Mouse (Mus musculus): Measurements from ENCODE around the gene Phka2. TPM values are rescaled to one million over a fixed set of nuclear protein-coding genes. Genes with fewer than 3 reads are reported as not detected.
A peak's percentile ranks its signal among the peaks of the same experiment; 100 is the strongest.

Gene Phka2
- polyA plus RNA-seq (2015; fragmentation: Nextera tagmentation; extraction: Ambion mirVana): 11.1 and 12.1 TPM in 2 replicates

GRCm38 (mm10) chrX:160502048-160503041 lies at the start of gene Phka2:
Gene Phka2, plus strand, starts transcription at chrX:160502166.
- H3K27me3 ChIP-seq (replicated peaks): no peaks in the 10 kb centered on the region; the same call in 1 of the 2 replicates
- no peaks in the 10 kb centered on the region for H3K9me3 ChIP-seq
- H3K27ac ChIP-seq: peak within 1 kb of the TSS; percentile 83
- H3K9ac ChIP-seq: peak within 1 kb of the TSS; percentile 54
- peaks cover 6% of the 10 kb centered on the region for H3K4me1 ChIP-seq
- H3K4me2 ChIP-seq: peak within 1 kb of the TSS; percentile 60
- peak within 1 kb of the TSS; percentile 51 for H3K4me3 ChIP-seq
- peak; percentile 99 for ATAC-seq (replicated peaks)
- no peaks in the 10 kb centered on the region for H3K36me3 ChIP-seq (replicated peaks)
- WGBS: 26% methylated on average over 59 of the region's 61 CpGs

- WGBS: 81% methylated on average over 5 of the region's 5 CpGs
- Histone ChIP-seq H3K4me1 (no peaks in the 10 kb centered on the region), H3K27ac (no peak overlapping the region), H3K4me3 (no peak overlapping the region), H3K9me3 (no peaks in the 10 kb centered on the region), H3K4me2 (no peak overlapping the region), H3K9ac (no peak overlapping the region), H3K27me3 (replicated peaks) (peaks cover 11% of the 10 kb centered on the region; the same call in 1 of the 2 replicates), H3K36me3 (replicated peaks) (no peaks in the 10 kb centered on the region)
- no peak for ATAC-seq (replicated peaks)
Observed at GRCm38 (mm10) chrX:160455686-160456085, 46.3 kb upstream of the Phka2 start.

- no peaks in the 10 kb centered on the region for H3K4me1 ChIP-seq
- no peak overlapping the region for H3K27ac ChIP-seq
- no peak overlapping the region for H3K9ac ChIP-seq
- no peaks in the 10 kb centered on the region for H3K36me3 ChIP-seq (replicated peaks)
- peak; percentile 88; the same call in 1 of the 2 replicates for ATAC-seq (replicated peaks)
- H3K27me3 ChIP-seq (replicated peaks): no peaks in the 10 kb centered on the region
- no peak overlapping the region for H3K4me3 ChIP-seq
- no peak overlapping the region for H3K4me2 ChIP-seq
- WGBS: 62% methylated on average over 3 of the region's 3 CpGs
- H3K9me3 ChIP-seq: no peaks in the 10 kb centered on the region
Observed at GRCm38 (mm10) chrX:160471257-160471786, 30.6 kb upstream of the Phka2 start.

- Histone ChIP-seq H3K9ac (no peak overlapping the region), H3K27ac (no peak overlapping the region), H3K36me3 (replicated peaks) (no peaks in the 10 kb centered on the region), H3K9me3 (no peaks in the 10 kb centered on the region), H3K4me2 (no peak overlapping the region), H3K4me3 (no peak overlapping the region), H3K27me3 (replicated peaks) (0 out of 2 replicates have a peak, but pooled peaks cover 13% of the 10 kb centered on the region), H3K4me1 (no peaks in the 10 kb centered on the region)
- ATAC-seq (replicated peaks): no peak
- WGBS: 78% methylated on average over 2 of the region's 2 CpGs
Observed at GRCm38 (mm10) chrX:160489784-160490183, 12.2 kb upstream of the Phka2 start.

- H3K9ac ChIP-seq: no peak overlapping the region
- H3K4me2 ChIP-seq: no peak overlapping the region
- no peak overlapping the region for H3K4me3 ChIP-seq
- no peaks in the 10 kb centered on the region for H3K4me1 ChIP-seq
- no peak overlapping the region for H3K27ac ChIP-seq
- ATAC-seq (replicated peaks): no peak
- no peaks in the 10 kb centered on the region for H3K9me3 ChIP-seq
- H3K27me3 ChIP-seq (replicated peaks): peaks cover 10% of the 10 kb centered on the region
- no peaks in the 10 kb centered on the region for H3K36me3 ChIP-seq (replicated peaks)
- WGBS: 39% methylated on average over 2 of the region's 3 CpGs
Observed at GRCm38 (mm10) chrX:160494333-160494732, 7.6 kb upstream of the Phka2 start.

GRCm38 (mm10) chrX:160494921-160495320 lies 7.0 kb upstream of the Phka2 start:
- H3K27ac ChIP-seq: no peak overlapping the region
- no peak overlapping the region for H3K4me2 ChIP-seq
- WGBS: 72% methylated on average over 6 of the region's 6 CpGs
- no peaks in the 10 kb centered on the region for H3K4me1 ChIP-seq
- ATAC-seq (replicated peaks): no peak
- H3K4me3 ChIP-seq: no peak overlapping the region
- no peaks in the 10 kb centered on the region for H3K9me3 ChIP-seq
- peaks cover 10% of the 10 kb centered on the region for H3K27me3 ChIP-seq (replicated peaks)
- H3K9ac ChIP-seq: no peak overlapping the region
- H3K36me3 ChIP-seq (replicated peaks): no peaks in the 10 kb centered on the region

DNA sequence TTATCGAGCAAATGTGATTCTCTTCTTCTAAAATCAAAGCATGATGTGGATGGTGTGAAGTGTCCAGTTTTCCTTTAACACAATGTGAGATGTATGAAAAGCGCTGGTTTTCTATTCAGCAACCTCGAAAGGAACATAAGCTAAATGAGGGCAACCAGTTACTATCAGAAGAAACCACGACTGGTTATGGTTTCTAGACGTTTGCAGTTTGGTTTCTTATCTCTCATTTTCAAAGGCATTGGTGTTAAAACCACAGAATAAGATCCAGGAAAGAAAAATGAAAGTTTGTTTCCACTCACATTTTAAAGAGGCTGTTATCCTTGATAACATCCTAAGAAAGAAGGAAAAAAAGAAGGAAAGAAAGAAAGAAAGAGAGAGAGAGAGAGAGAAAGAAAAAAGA lies 5.5 kb upstream of the Phka2 start:
- Histone ChIP-seq H3K4me1 (no peaks in the 10 kb centered on the region), H3K27ac (no peak overlapping the region), H3K4me3 (no peak overlapping the region), H3K9ac (no peak overlapping the region), H3K27me3 (replicated peaks) (peaks cover 8% of the 10 kb centered on the region), H3K9me3 (no peaks in the 10 kb centered on the region), H3K4me2 (no peak overlapping the region), H3K36me3 (replicated peaks) (no peaks in the 10 kb centered on the region)
- 81% methylated on average over 5 of the region's 5 CpGs for WGBS
- no peak for ATAC-seq (replicated peaks)

DNA sequence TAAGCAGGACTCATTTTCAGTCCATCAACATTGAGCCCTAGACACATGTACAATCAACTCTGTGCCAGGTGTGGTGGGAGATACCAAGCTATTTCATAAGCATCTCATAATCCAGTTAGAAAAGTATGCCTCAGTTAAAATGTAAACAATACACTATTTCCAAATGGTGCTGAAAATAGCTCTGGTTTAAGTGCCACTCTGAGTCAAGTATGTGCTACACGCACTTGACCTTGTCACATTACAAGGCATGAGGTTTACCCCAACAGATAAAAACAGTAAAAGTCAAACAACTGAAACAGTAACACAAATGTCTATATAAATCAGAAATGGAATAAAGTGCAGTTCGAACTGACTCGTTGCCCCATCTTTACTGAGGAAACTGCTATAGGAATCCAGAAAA lies 871 bp upstream of the Phka2 start:
- Histone ChIP-seq H3K4me2 (no peak overlapping the region), H3K9me3 (no peaks in the 10 kb centered on the region), H3K36me3 (replicated peaks) (no peaks in the 10 kb centered on the region), H3K4me1 (peaks cover 6% of the 10 kb centered on the region), H3K27me3 (replicated peaks) (no peaks in the 10 kb centered on the region; the same call in none of the 2 replicates), H3K4me3 (no peak overlapping the region), H3K27ac (no peak overlapping the region), H3K9ac (no peak overlapping the region)
- 95% methylated on average over 3 of the region's 3 CpGs for WGBS
- no peak for ATAC-seq (replicated peaks)

DNA sequence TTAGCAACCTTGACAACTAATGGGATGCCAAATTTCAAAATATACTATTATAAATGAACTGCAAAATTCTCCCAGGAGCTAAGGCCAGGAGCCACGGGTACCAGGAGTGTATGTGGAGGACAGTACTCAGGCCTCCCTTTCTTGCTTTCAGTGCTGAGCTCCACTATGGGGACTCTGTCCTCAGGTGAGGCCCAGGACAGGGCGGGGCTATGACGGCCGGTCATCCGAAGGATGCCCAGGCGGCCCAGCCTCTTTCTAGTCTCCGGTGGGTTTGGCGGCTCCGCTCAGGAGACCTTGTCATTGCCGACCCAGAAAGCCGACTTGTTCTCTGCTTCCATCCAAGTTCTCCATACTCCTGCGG lies 299 bp upstream of the Phka2 start:
- 41% methylated on average over 12 of the region's 12 CpGs for WGBS
- Histone ChIP-seq H3K9ac (peak overlapping the region; percentile 54), H3K9me3 (no peaks in the 10 kb centered on the region), H3K4me3 (peak overlapping the region; percentile 51), H3K4me1 (peaks cover 6% of the 10 kb centered on the region), H3K27ac (peak overlapping the region; percentile 83), H3K4me2 (peak overlapping the region; percentile 48), H3K27me3 (replicated peaks) (no peaks in the 10 kb centered on the region; the same call in 1 of the 2 replicates), H3K36me3 (replicated peaks) (no peaks in the 10 kb centered on the region)
- peak; percentile 90 for ATAC-seq (replicated peaks)

DNA sequence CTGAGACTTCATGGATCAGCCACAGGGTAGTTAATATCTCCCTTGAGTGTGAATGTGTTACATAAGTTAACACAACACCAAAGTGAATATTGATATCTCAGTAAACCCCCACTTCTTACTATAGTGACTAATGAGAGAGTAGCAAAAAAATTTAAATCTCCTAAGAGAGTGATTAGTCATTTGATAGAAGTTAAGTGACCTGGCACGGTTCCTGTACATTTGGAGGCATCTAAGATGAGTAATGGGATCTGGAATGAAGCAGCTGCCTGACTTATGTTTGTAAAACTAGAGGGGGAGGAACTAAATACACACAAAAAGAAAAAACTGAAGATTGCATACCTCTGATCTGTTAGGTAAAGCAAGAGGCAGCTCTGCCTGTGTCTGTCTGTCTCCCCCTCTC lies 7.1 kb downstream of the Phka2 start:
- WGBS: 80% methylated on average over 1 of the region's 1 CpGs
- H3K9me3 ChIP-seq: no peaks in the 10 kb centered on the region
- no peak overlapping the region for H3K4me3 ChIP-seq
- no peak overlapping the region for H3K9ac ChIP-seq
- no peaks in the 10 kb centered on the region for H3K36me3 ChIP-seq (replicated peaks)
- no peak overlapping the region for H3K4me2 ChIP-seq
- H3K4me1 ChIP-seq: no peaks in the 10 kb centered on the region
- H3K27me3 ChIP-seq (replicated peaks): no peaks in the 10 kb centered on the region; the same call in none of the 2 replicates
- H3K27ac ChIP-seq: no peak overlapping the region
- ATAC-seq (replicated peaks): no peak

DNA sequence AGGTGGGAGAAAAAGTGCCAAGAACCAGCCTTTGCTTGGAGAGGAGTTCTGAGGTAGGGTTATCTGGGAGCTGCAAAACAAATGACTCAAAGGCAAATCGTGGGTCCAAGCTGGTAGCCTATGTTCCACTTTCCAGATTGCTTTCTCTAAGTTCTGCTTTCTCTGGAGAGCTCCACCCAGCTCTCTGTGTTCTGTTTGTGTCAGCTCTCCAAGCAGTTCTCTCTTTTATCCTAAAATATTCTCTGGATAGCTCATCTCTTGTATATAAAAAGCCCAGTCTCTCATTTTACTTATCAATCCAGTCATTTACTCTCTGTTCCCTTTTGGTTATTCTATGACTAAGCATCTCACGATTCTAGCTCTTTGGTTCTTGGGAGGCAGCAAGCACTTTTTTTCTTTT lies 8.2 kb downstream of the Phka2 start:
- H3K4me3 ChIP-seq: no peak overlapping the region
- WGBS: 77% methylated on average over 2 of the region's 2 CpGs
- H3K36me3 ChIP-seq (replicated peaks): no peaks in the 10 kb centered on the region
- no peaks in the 10 kb centered on the region; the same call in 1 of the 2 replicates for H3K27me3 ChIP-seq (replicated peaks)
- no peak for ATAC-seq (replicated peaks)
- H3K27ac ChIP-seq: no peak overlapping the region
- H3K4me2 ChIP-seq: no peak overlapping the region
- no peak overlapping the region for H3K9ac ChIP-seq
- H3K9me3 ChIP-seq: no peaks in the 10 kb centered on the region
- H3K4me1 ChIP-seq: no peaks in the 10 kb centered on the region

- Histone ChIP-seq H3K27me3 (replicated peaks) (no peaks in the 10 kb centered on the region; the same call in 1 of the 2 replicates), H3K36me3 (replicated peaks) (no peaks in the 10 kb centered on the region), H3K4me2 (no peak overlapping the region), H3K4me1 (no peaks in the 10 kb centered on the region), H3K9me3 (no peaks in the 10 kb centered on the region), H3K9ac (no peak overlapping the region), H3K4me3 (no peak overlapping the region), H3K27ac (no peak overlapping the region)
- ATAC-seq (replicated peaks): no peak
Observed at GRCm38 (mm10) chrX:160516027-160516426, 14.1 kb downstream of the Phka2 start.
